Mouse (Mus musculus): ENCODE data around the gene Rgs16. TPM values are rescaled to one million over a fixed set of nuclear protein-coding genes. Genes with fewer than 3 reads are reported as not detected.

Rgs16 gene
- 17.6 and 18.9 TPM in 2 replicates for polyA plus RNA-seq (2012; rRNA removed)

DNA sequence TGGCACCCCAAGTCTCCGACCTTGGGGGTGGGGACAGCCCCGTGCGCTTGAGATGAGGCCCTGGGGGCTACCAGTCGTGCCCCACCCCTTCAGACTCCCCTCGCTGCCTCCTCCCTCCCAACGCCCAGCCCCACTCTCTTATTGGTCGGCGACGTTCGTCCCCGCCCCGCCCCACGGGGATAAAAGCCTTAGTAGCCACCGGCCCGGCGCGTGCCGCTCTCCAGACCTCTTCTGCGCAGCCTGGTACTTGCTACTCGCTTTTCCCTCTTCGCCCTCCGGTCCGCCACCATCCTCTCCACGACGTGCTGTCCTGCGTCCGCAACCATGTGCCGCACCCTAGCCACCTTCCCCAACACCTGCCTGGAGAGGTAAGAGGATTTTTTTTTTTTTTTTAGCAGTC lies at the start of gene Rgs16:
TSS of gene Rgs16 (plus strand) at position 205 of the 400 bp plus-strand sequence.

GRCm38 (mm10) chr1:153749211-153749801 lies 9.2 kb downstream of the Rgs16 start, which contains the start of gene Rnasel:
Rnasel (plus strand) TSS chr1:153749426.

Other genes with a start within 250 kb of the Rgs16 start
- gene Npl, start 190.3 kb upstream of the Rgs16 start, polyA plus RNA-seq (2012; rRNA removed): 5.2 and 5.5 TPM in 2 replicates
- 34.3 and 39.1 TPM in 2 replicates for gene Rgs8, start 87.3 kb upstream of the Rgs16 start, polyA plus RNA-seq (2012; rRNA removed)
- 57.5 and 61.0 TPM in 2 replicates for gene Rnasel, start 9.1 kb downstream of the Rgs16 start, polyA plus RNA-seq (2012; rRNA removed)
- gene Rgsl1, start 103.8 kb downstream of the Rgs16 start, polyA plus RNA-seq (2012; rRNA removed): 1.5 TPM in 2 replicates
- 0.01 TPM in 1 of 2 replicates, not detected in the other for gene Teddm1b, start 134.0 kb downstream of the Rgs16 start, polyA plus RNA-seq (2012; rRNA removed)
- gene Teddm1a, start 151.4 kb downstream of the Rgs16 start, polyA plus RNA-seq (2012; rRNA removed): 0.04 TPM in 1 of 2 replicates, not detected in the other
- gene Glul, start 159.6 kb downstream of the Rgs16 start, polyA plus RNA-seq (2012; rRNA removed): 210 and 229 TPM in 2 replicates
- 2.1 and 2.2 TPM in 2 replicates for gene Teddm2, start 159.9 kb downstream of the Rgs16 start, polyA plus RNA-seq (2012; rRNA removed)